Mouse (Mus musculus) stomach, embryonic 16.5 days (tissue): ENCODE measurements around the gene Nemp1. TPM values are rescaled to one million over a fixed set of nuclear protein-coding genes. Genes with fewer than 3 reads are reported as not detected.

Experiments
- ATAC-seq: fragments of 200-750 bp; cut with Nextera tagmentation; 2 replicates; pipeline ENCODE4 v1.8.0; 2017; ENCODE audit warnings: moderate number of reproducible peaks, moderate TSS enrichment; ENCODE audit not compliant: insufficient read depth, low FRiP score
- H3K27ac ChIP-seq: fragments of 300-500 bp; sonication (generic); 2 replicates; pipeline ENCODE4 v1.5.1; 2014; ENCODE audit warnings: low read length
- H3K27me3 ChIP-seq: fragments of 300-500 bp; sonication (generic); 2 replicates; pipeline ENCODE4 v1.6.1; 2014; ENCODE audit warnings: low read length, control low read depth, mixed read lengths; ENCODE audit not compliant: control insufficient read depth, insufficient read depth
- H3K36me3 ChIP-seq: fragments of 300-500 bp; sonication (generic); 2 replicates; pipeline ENCODE4 v1.6.1; 2014; ENCODE audit warnings: low read length; ENCODE audit not compliant: control insufficient read depth, insufficient read depth
- H3K4me1 ChIP-seq: fragments of 300-500 bp; sonication (generic); 2 replicates; pipeline ENCODE4 v1.6.1; 2014; ENCODE audit warnings: low read length, control low read depth, mixed read lengths; ENCODE audit not compliant: control insufficient read depth, insufficient read depth
- H3K4me2 ChIP-seq: fragments of 300-500 bp; sonication (generic); 2 replicates; pipeline ENCODE4 v1.6.1; 2014; ENCODE audit warnings: low read depth, low read length, mixed read lengths
- H3K4me3 ChIP-seq: fragments of 300-500 bp; sonication (generic); replicated peaks from 2 replicates; pipeline ENCODE4 v1.5.1; 2014; ENCODE audit warnings: mild to moderate bottlenecking, low read length
- H3K9ac ChIP-seq: fragments of 300-500 bp; sonication (generic); 2 replicates; pipeline ENCODE4 v1.6.1; 2014; ENCODE audit warnings: low read length
- H3K9me3 ChIP-seq: fragments of 300-500 bp; sonication (generic); replicated peaks from 2 replicates; pipeline ENCODE4 v1.6.1; 2016; ENCODE audit warnings: low read length, control low read depth; ENCODE audit not compliant: control insufficient read depth
- WGBS: fragments of 180-500 bp; shearing (Covaris S2); extraction: QIAGEN DNeasy Blood & Tissue Kit; methylation state at CpG from one replicate; pipeline ENCODE4 v1.1.7; 2014; 5-methylcytosine and 5-hydroxymethylcytosine counted together
- polyA plus RNA-seq: library from polyadenylated mRNA; unstranded; fragments of >200 nt; fragmentation: Nextera tagmentation; extraction: Ambion mirVana; gene quantifications from 2 replicates; pipeline ENCODE4 v1.2.1, GENCODE M21; 2015

Nemp1 gene
- polyA plus RNA-seq, 1 experiment from 2014 or later, result 10.0 TPM

DNA sequence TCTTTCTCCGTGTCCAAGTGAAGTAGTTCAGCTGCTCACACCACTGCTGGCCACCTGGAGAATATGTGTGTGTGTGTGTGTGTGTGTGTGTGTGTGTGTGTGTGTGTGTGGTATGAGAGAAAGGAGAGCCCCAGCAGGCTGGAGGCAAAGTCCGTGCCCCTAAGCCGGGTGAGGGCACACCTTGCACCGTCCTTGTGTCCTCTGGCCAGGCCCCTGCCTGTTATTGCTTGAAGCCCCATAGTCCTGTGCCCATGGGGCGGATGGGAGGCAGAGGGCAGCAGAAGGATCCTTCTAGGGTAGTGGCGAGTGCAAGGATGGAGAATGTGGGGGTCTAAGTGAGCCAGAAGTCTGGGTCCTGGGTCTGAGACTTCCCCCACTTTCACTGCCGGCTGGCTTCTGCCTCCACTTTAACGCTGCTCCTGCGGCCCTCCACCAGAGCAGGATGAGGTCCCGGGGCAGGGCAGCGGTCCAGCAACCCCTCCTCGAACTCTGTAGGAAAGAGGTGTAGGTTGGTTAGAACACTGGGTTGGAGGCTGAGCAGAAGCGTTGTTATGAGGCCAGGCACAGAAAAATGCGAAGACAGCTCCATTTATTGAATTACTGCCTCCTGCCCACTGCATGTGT is 5.3 kb upstream of the Nemp1 start:
- no peaks in the 10 kb centered on the region for H3K9me3 ChIP-seq
- no peaks in the 10 kb centered on the region for H3K27me3 ChIP-seq
- peak overlapping the region; percentile 88 for H3K27ac ChIP-seq
- 19% methylated on average over 14 of the region's 14 CpGs for WGBS
- peak overlapping the region; percentile 33 for H3K4me3 ChIP-seq
- no peaks in the 10 kb centered on the region for H3K36me3 ChIP-seq
- H3K4me2 ChIP-seq, result peak overlapping the region; percentile 64
- H3K9ac ChIP-seq, result peak overlapping the region; percentile 71
- ATAC-seq, result no peak
- H3K4me1 ChIP-seq, result peaks cover 52% of the 10 kb centered on the region

DNA sequence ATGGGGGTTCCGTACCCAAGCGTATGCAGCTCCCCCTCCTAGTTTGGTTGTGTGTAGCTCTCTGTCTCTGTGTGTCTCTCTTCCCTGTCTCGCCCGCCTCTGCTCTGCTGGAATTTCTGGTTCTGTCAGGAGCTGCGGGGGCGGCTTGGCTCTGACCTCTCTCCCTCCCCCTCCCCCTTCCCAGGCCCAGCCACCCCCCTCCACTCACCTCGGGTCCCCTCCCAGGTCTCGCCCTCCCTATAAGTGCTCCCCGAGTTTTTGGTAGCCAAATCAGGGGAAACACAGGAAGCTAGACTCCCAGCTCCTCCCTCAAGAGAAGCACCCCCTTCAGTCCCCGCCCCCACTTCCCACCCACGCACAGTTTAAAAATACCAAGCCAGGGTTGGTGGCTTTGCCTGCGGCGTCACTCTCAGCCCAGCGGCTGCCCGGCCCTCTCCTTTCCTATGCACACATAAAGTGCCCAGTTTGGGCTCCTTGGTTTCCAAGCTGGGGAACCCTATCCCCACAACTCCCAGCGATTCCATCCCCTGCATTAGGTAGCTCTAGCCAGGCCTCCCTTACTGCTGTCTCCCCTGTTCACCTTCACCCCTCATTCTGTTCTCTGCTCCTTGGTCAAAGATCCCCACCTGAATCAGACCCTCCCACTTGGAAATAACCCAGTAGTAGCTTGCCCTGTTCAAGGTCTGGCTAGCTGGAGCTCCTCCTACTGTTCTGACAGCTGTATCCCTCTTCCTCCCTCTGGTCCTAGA is 4.6 kb upstream of the Nemp1 start:
- ATAC-seq, result peak; percentile 48
- no peaks in the 10 kb centered on the region for H3K9me3 ChIP-seq
- WGBS, result 5% methylated on average over 16 of the region's 16 CpGs
- H3K4me1 ChIP-seq, result peaks cover 52% of the 10 kb centered on the region
- H3K36me3 ChIP-seq, result no peaks in the 10 kb centered on the region
- H3K9ac ChIP-seq, result peak overlapping the region; percentile 71
- H3K4me2 ChIP-seq, result peak overlapping the region; percentile 64
- no peaks in the 10 kb centered on the region for H3K27me3 ChIP-seq
- H3K27ac ChIP-seq, result peak overlapping the region; percentile 88
- peak overlapping the region; percentile 33 for H3K4me3 ChIP-seq

DNA sequence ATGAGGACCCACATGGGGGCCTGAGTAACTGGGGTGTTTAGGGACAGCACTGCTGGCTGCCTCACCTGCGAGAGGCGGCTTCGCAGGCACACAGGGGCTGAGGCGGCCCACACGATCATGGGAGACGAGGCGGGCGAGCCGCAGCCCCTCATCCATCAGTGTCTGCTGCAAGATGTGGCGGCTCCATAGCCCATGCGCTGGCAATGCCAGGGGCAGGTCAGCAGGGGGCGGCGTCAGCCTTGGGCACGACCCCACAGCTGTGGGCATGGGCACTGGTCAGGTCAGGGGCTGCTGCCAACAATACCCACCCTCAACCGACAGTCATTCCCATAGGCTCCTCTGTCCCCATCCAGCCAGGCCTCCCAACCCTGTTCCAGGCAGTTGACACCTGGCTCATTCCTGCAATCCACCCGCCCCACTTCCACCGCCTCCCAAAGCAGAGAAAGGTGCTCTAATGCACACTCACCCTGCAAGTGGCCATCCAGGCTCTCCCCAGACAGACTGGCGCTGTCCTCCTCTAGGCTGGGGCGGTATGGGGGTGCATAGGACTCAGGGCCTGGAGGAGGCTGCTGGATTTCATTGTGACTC is 3.9 kb upstream of the Nemp1 start:
- peaks cover 52% of the 10 kb centered on the region for H3K4me1 ChIP-seq
- H3K4me2 ChIP-seq, result peak overlapping the region; percentile 64
- no peaks in the 10 kb centered on the region for H3K27me3 ChIP-seq
- ATAC-seq, result no peak
- peak overlapping the region; percentile 71 for H3K9ac ChIP-seq
- peak overlapping the region; percentile 88 for H3K27ac ChIP-seq
- WGBS, result 28% methylated on average over 19 of the region's 19 CpGs
- no peaks in the 10 kb centered on the region for H3K36me3 ChIP-seq
- H3K4me3 ChIP-seq, result peak overlapping the region; percentile 33
- H3K9me3 ChIP-seq, result no peaks in the 10 kb centered on the region

DNA sequence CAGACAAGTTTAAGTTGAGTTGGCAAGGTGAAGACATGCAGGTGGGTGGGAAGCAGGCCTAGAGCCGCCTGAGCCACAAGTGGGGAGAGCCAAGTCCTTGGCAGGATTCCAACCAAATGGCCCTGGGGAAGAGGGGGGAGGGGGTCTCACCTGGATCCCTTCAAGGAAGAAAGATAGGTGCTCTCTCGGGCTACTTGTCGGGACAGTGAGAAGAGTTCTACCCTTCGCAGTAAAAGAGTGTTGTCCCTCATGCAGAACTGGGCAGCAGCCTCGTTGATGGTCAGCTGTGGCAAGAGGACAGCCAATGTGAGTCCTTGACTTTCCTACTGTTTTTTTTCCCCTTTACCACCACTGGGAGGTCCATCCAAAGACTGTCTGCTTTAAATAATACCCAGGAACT is 3.1 kb upstream of the Nemp1 start:
- no peak overlapping the region for H3K4me3 ChIP-seq
- peak overlapping the region; percentile 64 for H3K4me2 ChIP-seq
- peaks cover 52% of the 10 kb centered on the region for H3K4me1 ChIP-seq
- no peak overlapping the region; the same call in 1 of the 2 replicates for H3K27ac ChIP-seq
- 34% methylated on average over 5 of the region's 5 CpGs for WGBS
- ATAC-seq, result no peak
- H3K27me3 ChIP-seq, result no peaks in the 10 kb centered on the region
- no peaks in the 10 kb centered on the region for H3K36me3 ChIP-seq
- peak overlapping the region; percentile 83 for H3K9ac ChIP-seq
- no peaks in the 10 kb centered on the region for H3K9me3 ChIP-seq

DNA sequence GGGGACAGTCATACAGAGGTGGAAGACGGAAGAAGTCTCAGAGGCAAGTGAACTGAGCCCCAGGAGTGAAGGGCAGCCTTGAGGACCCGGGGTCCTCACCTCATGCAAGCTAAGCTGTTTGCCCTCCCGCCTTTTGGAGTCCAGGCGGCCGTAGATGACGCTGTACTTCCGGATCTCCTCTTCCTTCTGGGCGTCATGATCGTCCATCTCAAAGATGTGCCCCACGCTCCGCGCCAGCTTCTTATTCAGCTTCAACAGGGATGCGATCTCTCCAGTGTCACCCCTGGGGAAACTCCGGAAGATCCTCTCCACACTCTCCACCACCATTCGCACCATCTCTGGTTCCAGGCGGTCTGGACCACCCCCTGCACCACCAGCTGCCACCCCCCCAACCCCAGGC is 2.5 kb upstream of the Nemp1 start:
- Histone ChIP-seq H3K9me3 (no peaks in the 10 kb centered on the region), H3K27me3 (no peaks in the 10 kb centered on the region), H3K4me2 (peak overlapping the region; percentile 64), H3K4me1 (peaks cover 51% of the 10 kb centered on the region), H3K9ac (peak overlapping the region; percentile 83; the same call in 1 of the 2 replicates), H3K4me3 (no peak overlapping the region; the same call in 1 of the 2 replicates), H3K36me3 (no peaks in the 10 kb centered on the region), H3K27ac (no peak overlapping the region; the same call in 1 of the 2 replicates)
- WGBS, result 50% methylated on average over 16 of the region's 16 CpGs
- ATAC-seq, result no peak

DNA sequence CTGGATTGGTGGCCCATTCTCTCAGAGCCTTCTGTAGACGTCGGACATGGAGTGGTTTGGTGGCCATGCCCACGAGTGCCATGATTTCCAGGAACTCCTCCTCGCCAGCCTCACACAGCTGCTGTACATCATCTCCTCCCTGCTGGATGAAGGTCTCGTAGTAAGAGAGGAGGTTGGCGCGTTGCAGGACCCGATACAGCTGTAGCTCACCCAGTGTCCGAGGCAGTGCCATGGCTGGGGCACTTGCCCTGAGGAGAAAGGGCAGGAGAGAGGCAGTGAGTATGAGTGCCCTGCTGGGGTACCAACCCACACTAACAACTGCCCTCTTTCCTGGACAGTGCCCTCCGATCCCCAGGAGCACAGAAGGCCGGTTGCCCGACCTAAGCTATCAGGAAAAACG is 1.8 kb upstream of the Nemp1 start:
- peak overlapping the region; percentile 58 for H3K4me3 ChIP-seq
- H3K9ac ChIP-seq, result peak overlapping the region; percentile 83
- no peaks in the 10 kb centered on the region for H3K36me3 ChIP-seq
- peak overlapping the region; percentile 98; the same call in 1 of the 2 replicates for H3K27ac ChIP-seq
- peak overlapping the region; percentile 64 for H3K4me2 ChIP-seq
- no peaks in the 10 kb centered on the region for H3K27me3 ChIP-seq
- WGBS, result 53% methylated on average over 13 of the region's 13 CpGs
- H3K9me3 ChIP-seq, result no peaks in the 10 kb centered on the region
- ATAC-seq, result no peak
- peaks cover 52% of the 10 kb centered on the region for H3K4me1 ChIP-seq

DNA sequence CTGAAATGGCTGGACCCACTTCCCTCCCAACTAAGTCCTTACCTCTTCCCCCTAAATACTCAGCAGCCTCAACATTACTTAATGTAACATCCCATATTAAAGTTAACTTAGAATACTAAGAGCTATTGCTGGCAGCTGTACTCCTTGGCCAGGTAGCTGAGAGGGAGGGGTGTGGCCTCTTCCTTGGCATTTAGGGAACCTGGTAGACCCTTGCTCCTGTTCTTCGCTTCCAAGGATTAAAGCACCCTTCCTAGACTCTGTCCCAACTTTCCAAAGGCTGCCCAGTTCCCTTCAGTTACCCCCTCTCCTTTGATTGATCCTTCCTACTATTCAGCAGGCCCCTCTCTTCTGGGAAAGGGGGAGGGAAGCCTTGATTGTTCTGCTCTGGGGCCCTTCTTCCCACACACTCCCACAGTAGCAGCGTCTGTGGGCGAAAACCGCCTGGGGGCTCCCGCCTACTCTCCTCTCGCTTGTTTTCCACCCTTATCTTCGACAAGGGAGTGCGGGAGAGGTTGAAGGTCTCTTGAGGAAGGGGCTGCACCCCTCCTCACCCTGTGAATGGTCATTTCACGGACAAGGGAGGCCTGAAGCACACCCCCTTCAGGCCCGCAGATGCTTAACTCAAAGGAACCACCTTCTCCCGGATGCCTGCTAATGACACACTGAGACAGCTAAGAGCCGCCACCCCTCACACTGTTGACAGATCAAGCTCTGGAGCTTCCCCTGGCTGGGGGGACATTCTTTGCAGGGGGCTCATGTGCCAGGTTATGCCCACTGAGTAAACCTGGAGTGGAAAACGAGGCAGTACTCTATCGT is 1.1 kb upstream of the Nemp1 start:
- no peak for ATAC-seq
- Histone ChIP-seq H3K36me3 (no peaks in the 10 kb centered on the region), H3K9me3 (no peaks in the 10 kb centered on the region), H3K27ac (peak overlapping the region; percentile 98), H3K4me3 (peak overlapping the region; percentile 58), H3K9ac (peak overlapping the region; percentile 83), H3K4me1 (peaks cover 52% of the 10 kb centered on the region), H3K27me3 (no peaks in the 10 kb centered on the region), H3K4me2 (peak overlapping the region; percentile 64)
- 12% methylated on average over 14 of the region's 14 CpGs for WGBS

DNA sequence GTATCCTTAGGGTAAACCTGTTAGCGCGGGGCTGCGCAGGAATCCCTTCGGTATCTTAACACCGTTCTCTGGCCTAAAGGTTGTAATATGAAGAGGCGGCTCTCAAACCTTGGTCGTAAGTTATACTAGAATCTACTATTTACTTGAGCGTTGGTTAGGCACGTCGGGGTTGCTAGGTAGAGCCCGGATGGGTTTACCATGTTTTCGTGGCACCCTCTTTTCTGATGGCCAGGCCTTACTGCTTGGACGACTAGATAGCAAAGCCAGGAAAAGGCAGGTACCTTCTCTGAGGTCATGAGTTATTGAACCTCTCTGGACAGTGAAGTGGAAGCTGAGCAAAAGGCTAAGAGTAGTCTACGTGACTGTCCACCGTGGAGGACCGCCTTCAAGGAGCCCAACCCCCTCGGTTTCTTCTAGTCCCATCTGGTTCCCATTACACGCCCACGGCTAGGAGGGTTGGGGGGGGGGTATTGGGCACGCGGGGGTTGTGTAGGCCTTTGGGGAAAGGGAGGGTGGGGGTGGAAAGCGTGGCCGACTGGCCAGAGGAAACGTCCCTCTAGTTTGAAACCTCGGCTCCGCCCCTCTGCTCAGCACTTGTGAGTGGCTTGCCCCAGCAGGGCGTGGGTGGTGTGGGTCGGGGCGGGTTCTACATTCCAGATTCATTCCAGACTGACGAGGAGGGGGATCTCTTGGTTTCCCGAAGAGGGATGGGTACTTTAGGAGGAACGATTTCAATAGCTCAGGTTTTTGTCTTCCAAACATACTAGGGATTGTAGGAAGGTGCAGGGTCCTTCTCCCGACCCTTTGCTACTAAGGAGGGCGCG is 780 bp downstream of the Nemp1 start:
- 3% methylated on average over 35 of the region's 35 CpGs for WGBS
- ATAC-seq, result peak; percentile 80
- Histone ChIP-seq H3K4me1 (peaks cover 35% of the 10 kb centered on the region), H3K9ac (peak overlapping the region; percentile 83), H3K4me3 (peak overlapping the region; percentile 58), H3K36me3 (no peaks in the 10 kb centered on the region), H3K27me3 (no peaks in the 10 kb centered on the region), H3K27ac (peak overlapping the region; percentile 98), H3K4me2 (peak overlapping the region; percentile 64), H3K9me3 (no peaks in the 10 kb centered on the region)
